Mouse (Mus musculus) CD8-positive naive resting alpha-beta T cell, adult 57 days (primary cell): Measurements from ENCODE around the gene Bbs2. TPM values are rescaled to one million over a fixed set of nuclear protein-coding genes. Genes with fewer than 3 reads are reported as not detected.

ENCODE experiments used
- total RNA-seq: library from RNA; stranded (reverse); gene quantifications from one replicate; pipeline ENCODE4 v1.2.4, GENCODE M21; 2023

The Bbs2 gene
- 15.0 TPM for total RNA-seq

GRCm38 (mm10) chr8:94098081-94098974, at the start of gene Bbs2:
Gene Bbs2, minus strand, starts transcription at chr8:94098928.

GRCm38 (mm10) chr8:94136933-94137332, 38.2 kb upstream of the Bbs2 start, which contains the start of gene Mt4:
Gene Mt4, plus strand, starts transcription at chr8:94137197.

GRCm38 (mm10) chr8:94036944-94037524, 61.7 kb downstream of the Bbs2 start, which contains the start of the genes Nudt21 and Ogfod1:
Gene Nudt21, minus strand, starts transcription at chr8:94037031.
Gene Ogfod1, plus strand, starts transcription at chr8:94037198.

Other genes starting within 250 kb of the Bbs2 start
- gene Amfr, start 86.1 kb downstream of the Bbs2 start, total RNA-seq, result 60.6 TPM
- gene Nudt21, start 61.9 kb downstream of the Bbs2 start, total RNA-seq, result 51.5 TPM
- 17.4 TPM for gene Ogfod1, start 61.7 kb downstream of the Bbs2 start, total RNA-seq
- not detected for gene Mt4, start 38.3 kb upstream of the Bbs2 start, total RNA-seq
- gene Mt3, start 53.7 kb upstream of the Bbs2 start, total RNA-seq, result not detected
- gene Mt2, start 73.7 kb upstream of the Bbs2 start, total RNA-seq, result 1.7 TPM
- gene Mt1, start 80.2 kb upstream of the Bbs2 start, total RNA-seq, result 2.5 TPM
- 38.2 TPM for gene Nup93, start 115.6 kb upstream of the Bbs2 start, total RNA-seq
- 0.49 TPM for gene Slc12a3, start 230.3 kb upstream of the Bbs2 start, total RNA-seq